Mouse (Mus musculus) granulocyte monocyte progenitor cell, adult 5-6 weeks (primary cell): Measurements from ENCODE around the gene Atg4b. TPM values are rescaled to one million over a fixed set of nuclear protein-coding genes. Genes with fewer than 3 reads are reported as not detected.

Source experiments
- total RNA-seq, 2 experiments: library from RNA; stranded (forward) in 1 of 2; stranded (reverse) in 1 of 2; fragments of 200-712, 200-1000 nt in 1 of 2; fragments of >200 nt in 1 of 2; fragmentation: Nextera tagmentation in 1 of 2; gene quantifications; 2 replicates each; pipeline ENCODE4 v1.2.3; 2014 to 2017

Gene Atg4b
- total RNA-seq, 2 experiments from 2014 or later: 29.7 to 87.7 TPM

Other genes with a start within 250 kb of the Atg4b start
- 0.56 and 2.3 TPM in 2 replicates for gene Farp2, start 239.4 kb upstream of the Atg4b start, total RNA-seq (2014; fragmentation: Nextera tagmentation)
- gene Farp2, start 239.4 kb upstream of the Atg4b start, total RNA-seq (2017): 0.82 and 1.3 TPM in 2 replicates
- 53.5 and 65.0 TPM in 2 replicates for gene Stk25, start 92.8 kb upstream of the Atg4b start, total RNA-seq (2014; fragmentation: Nextera tagmentation)
- 30.9 and 38.5 TPM in 2 replicates for gene Stk25, start 92.8 kb upstream of the Atg4b start, total RNA-seq (2017)
- gene Bok, start 65.8 kb upstream of the Atg4b start, total RNA-seq (2014; fragmentation: Nextera tagmentation): 0.43 and 0.60 TPM in 2 replicates
- gene Bok, start 65.8 kb upstream of the Atg4b start, total RNA-seq (2017): 0.26 and 0.43 TPM in 2 replicates
- 30.8 and 57.7 TPM in 2 replicates for gene Thap4, start 3.4 kb downstream of the Atg4b start, total RNA-seq (2014; fragmentation: Nextera tagmentation)
- gene Thap4, start 3.4 kb downstream of the Atg4b start, total RNA-seq (2017): 16.7 and 25.0 TPM in 2 replicates
- gene Dtymk, start 50.4 kb downstream of the Atg4b start, total RNA-seq (2014; fragmentation: Nextera tagmentation): 238 and 289 TPM in 2 replicates
- 216 and 239 TPM in 2 replicates for gene Dtymk, start 50.4 kb downstream of the Atg4b start, total RNA-seq (2017)
- gene Ing5, start 52.5 kb downstream of the Atg4b start, total RNA-seq (2014; fragmentation: Nextera tagmentation): 9.5 and 19.4 TPM in 2 replicates
- 27.1 and 42.3 TPM in 2 replicates for gene Ing5, start 52.5 kb downstream of the Atg4b start, total RNA-seq (2017)
- gene D2hgdh, start 73.4 kb downstream of the Atg4b start, total RNA-seq (2014; fragmentation: Nextera tagmentation): 19.3 and 25.7 TPM in 2 replicates
- 13.8 and 19.9 TPM in 2 replicates for gene D2hgdh, start 73.4 kb downstream of the Atg4b start, total RNA-seq (2017)
- gene Gal3st2, start 109.8 kb downstream of the Atg4b start, total RNA-seq (2014; fragmentation: Nextera tagmentation): not detected in 2 replicates
- not detected in 2 replicates for gene Gal3st2, start 109.8 kb downstream of the Atg4b start, total RNA-seq (2017)
- not detected in 2 replicates for gene Gal3st2b, start 166.8 kb downstream of the Atg4b start, total RNA-seq (2014; fragmentation: Nextera tagmentation)
- not detected in 2 replicates for gene Gal3st2b, start 166.8 kb downstream of the Atg4b start, total RNA-seq (2017)
- not detected in 2 replicates for gene Gal3st2c, start 239.0 kb downstream of the Atg4b start, total RNA-seq (2014; fragmentation: Nextera tagmentation)
- not detected in 2 replicates for gene Gal3st2c, start 239.0 kb downstream of the Atg4b start, total RNA-seq (2017)